Mouse (Mus musculus) erythroblast, embryonic 14.5 days (primary cell): Measurements from ENCODE around the gene Btbd11.

ENCODE experiments used
- GATA1 ChIP-seq: IDR thresholded peaks from 2 replicates; pipeline ENCODE4 v1.6.1; 2012; ENCODE audit warnings: low read length, inconsistent platforms, mixed read lengths
- TAL1 ChIP-seq: IDR thresholded peaks from 3 replicates; pipeline ENCODE4 v1.6.1; 2012; ENCODE audit warnings: low read length, inconsistent platforms, mixed read lengths

- TF ChIP-seq GATA1: no peak
- TF ChIP-seq TAL1: no peak
Measured at GRCm38 (mm10) chr10:85447869-85448268, 61.3 kb downstream of the Btbd11 start.
